7 mouse cellular contexts compared by ENCODE assay signal in genomic region chr7:100965079-100965478, GRCm38 (mm10). TPM values are rescaled to one million over a fixed set of nuclear protein-coding genes. Genes with fewer than 3 reads are reported as not detected.
DNase-seq lines count a peak whose midpoint lies in the region; ATAC-seq and TF ChIP-seq lines count a peak whose summit lies in the region.

No protein-coding gene starts in this region.

- peak; percentile 84 for TF ChIP-seq CTCF in left cerebral cortex, adult 2 months (IDR thresholded peaks at IDR 0.05)
- peak; percentile 57 to 79 (median 71) for TF ChIP-seq CTCF in MEL (IDR thresholded peaks at IDR 0.05 in 2 of 3, conservative IDR thresholded peaks at IDR 0.05 in 1 of 3; ENCODE audit: control insufficient read depth in 1 of 3, insufficient read depth in 1 of 3, low read depth in 2 of 3, low read length in 3 of 3, poor library complexity in 1 of 3, severe bottlenecking in 1 of 3)

- H3K4me1 ChIP-seq in MEL (ENCODE audit: control insufficient read depth in 1 of 2, insufficient read depth in 2 of 2, low read length in 2 of 2): no peaks in the 10 kb centered on the region
- H3K4me1 ChIP-seq in limb, embryonic 10.5 days: peaks cover 25% of the 10 kb centered on the region

- no peak overlapping the region for H3K27ac ChIP-seq in left cerebral cortex, adult 2 months
- no peak overlapping the region for H3K27ac ChIP-seq in MEL (ENCODE audit: control insufficient read depth, low read depth, low read length)
- no peak overlapping the region for H3K27ac ChIP-seq in limb, embryonic 10.5 days

- intact Hi-C loops in left cerebral cortex, adult 2 months (cut with DNase I): loop anchor here (1.0 to 2.0 kb wide), 2 partner anchors 22 to 58 kb away; no protein-coding TSS in a partner anchor
- intact Hi-C loops in left cerebral cortex, postnatal 14 days (cut with DNase I): no loop called here

- ATAC-seq in common myeloid progenitor, adult 5-6 weeks (replicated peaks; ENCODE audit: low read depth, poor library complexity, severe bottlenecking): peak; percentile 82

- TF ChIP-seq POLR2A in MEL (IDR thresholded peaks at IDR 0.05; ENCODE audit: control insufficient read depth in 1 of 2, insufficient read depth in 1 of 2, low read depth in 1 of 2, low read length in 2 of 2, poor library complexity in 1 of 2): no peak

- H3K79me2 ChIP-seq in MEL (ENCODE audit: control insufficient read depth, insufficient read depth, low read length, poor library complexity): no peaks in the 10 kb centered on the region

- no peak overlapping the region for H3K4me3 ChIP-seq in left cerebral cortex, adult 2 months
- H3K4me3 ChIP-seq in MEL (ENCODE audit: control insufficient read depth in 1 of 2, insufficient read depth in 1 of 2, low read depth in 2 of 2, low read length in 2 of 2): no peak overlapping the region
- H3K4me3 ChIP-seq in limb, embryonic 10.5 days: no peak overlapping the region

- no peaks in the 10 kb centered on the region for H3K36me3 ChIP-seq in MEL (ENCODE audit: control insufficient read depth in 1 of 2, insufficient read depth in 2 of 2, low read length in 2 of 2)
- no peaks in the 10 kb centered on the region for H3K36me3 ChIP-seq in limb, embryonic 10.5 days

- no peak for TF ChIP-seq EP300 in MEL (IDR thresholded peaks at IDR 0.05; ENCODE audit: low read depth in 1 of 2, low read length in 2 of 2)

- WGBS in limb, embryonic 10.5 days: 21% methylated on average over 4 of the region's 4 CpGs

- peak; percentile 11 for TF ChIP-seq RAD21 in MEL (IDR thresholded peaks at IDR 0.05; ENCODE audit: low read depth, low read length)

- no peak for DNase-seq in left cerebral cortex, adult 2 months (ENCODE audit: extremely low spot score in 1 of 2, low spot score in 2 of 2)
- DNase-seq in left cerebral cortex, postnatal 14 days (ENCODE audit: low spot score in 2 of 2): no peak
- DNase-seq in MEL (ENCODE audit: low read depth, low spot score): peak; percentile 32
- peak; percentile 49 for DNase-seq in limb, embryonic 10.5 days (ENCODE audit: low spot score)
- DNase-seq in retina, postnatal 7 days (ENCODE audit: low read depth, low spot score): peak; percentile 6
- no peak for DNase-seq in right cerebral cortex, postnatal 4 days

- peaks cover 0 to 3% of the 10 kb centered on the region in 2 experiments; a peak in 2 of 4 replicates for H3K27me3 ChIP-seq in MEL (ENCODE audit: control insufficient read depth in 1 of 2, insufficient read depth in 2 of 2, low read length in 2 of 2)
- H3K27me3 ChIP-seq in limb, embryonic 10.5 days (ENCODE audit: low read depth, poor library complexity, severe bottlenecking): peaks cover 3% of the 10 kb centered on the region; the same call in 1 of the 2 replicates

- no peaks in the 10 kb centered on the region for H3K9me3 ChIP-seq in MEL (replicated peaks; ENCODE audit: insufficient read depth, low read length)
- H3K9me3 ChIP-seq in limb, embryonic 10.5 days (replicated peaks): no peaks in the 10 kb centered on the region

- no peak overlapping the region for H3K9ac ChIP-seq in MEL (ENCODE audit: control insufficient read depth, low read depth, low read length, poor library complexity, severe bottlenecking)

TF ChIP-seq in MEL, 35 proteins besides CTCF, POLR2A, EP300 and RAD21:
- TF ChIP-seq SMC3 (IDR thresholded peaks at IDR 0.05; ENCODE audit: low read depth, low read length): peak; percentile 36
- no peak for TF ChIP-seq TBP (IDR thresholded peaks at IDR 0.05; ENCODE audit: low read depth, low read length)

RNA-seq across cellular contexts. Expression of gene P2ry6, which starts 9.4 kb away (rescaled TPM):
- 1 to 10 TPM; 2.3 to 4.0 TPM for total RNA-seq in left cerebral cortex, adult 2 months (2021)
- 1 to 10 TPM; 4.2 to 4.3 TPM for total RNA-seq in left cerebral cortex, postnatal 14 days (2021)
- not detected in 2 replicates for total RNA-seq in MEL (2012; rRNA removed)
- polyA plus RNA-seq in MEL (2012; ENCODE audit: insufficient read depth in 1 of 2, insufficient read length in 2 of 2, low read depth in 1 of 2, low replicate concordance in 2 of 2, missing spikeins in 1 of 2): not detected
- total RNA-seq in common myeloid progenitor, adult 5-6 weeks (2017): not detected in 2 replicates
- 1.1 and 1.6 TPM in 2 replicates for polyA plus RNA-seq in limb, embryonic 10.5 days (2016; fragmentation: Nextera tagmentation; extraction: Ambion mirVana)

RNA-seq across cellular contexts. Expression of gene Arhgef17, which starts 33.2 kb away (rescaled TPM):
- total RNA-seq in left cerebral cortex, adult 2 months (2021): 100 to 1,000 TPM; 134 to 142 TPM
- 10 to 100 TPM; 81.3 to 91.6 TPM for total RNA-seq in left cerebral cortex, postnatal 14 days (2021)
- under 0.01 TPM in 1 of 2 replicates, not detected in the other for total RNA-seq in MEL (2012; rRNA removed)
- polyA plus RNA-seq in MEL (2012; ENCODE audit: insufficient read depth in 1 of 2, insufficient read length in 2 of 2, low read depth in 1 of 2, low replicate concordance in 2 of 2, missing spikeins in 1 of 2): not detected
- total RNA-seq in common myeloid progenitor, adult 5-6 weeks (2017): 0.05 and 0.59 TPM in 2 replicates
- 9.6 and 11.0 TPM in 2 replicates for polyA plus RNA-seq in limb, embryonic 10.5 days (2016; fragmentation: Nextera tagmentation; extraction: Ambion mirVana)

RNA-seq across cellular contexts. Expression of gene P2ry2, which starts 47.6 kb away (rescaled TPM):
- total RNA-seq in left cerebral cortex, adult 2 months (2021): under 1 TPM; 0.68 to 0.82 TPM
- under 1 TPM; 0.55 to 0.92 TPM for total RNA-seq in left cerebral cortex, postnatal 14 days (2021)
- total RNA-seq in MEL (2012; rRNA removed): 0.10 and 0.23 TPM in 2 replicates
- under 1 TPM in 1 of 2 experiments, not detected in 1; 0.86 TPM for polyA plus RNA-seq in MEL (2012; ENCODE audit: insufficient read depth in 1 of 2, insufficient read length in 2 of 2, low read depth in 1 of 2, low replicate concordance in 2 of 2, missing spikeins in 1 of 2)
- total RNA-seq in common myeloid progenitor, adult 5-6 weeks (2017): 7.8 and 8.8 TPM in 2 replicates
- polyA plus RNA-seq in limb, embryonic 10.5 days (2016; fragmentation: Nextera tagmentation; extraction: Ambion mirVana): 0.49 and 0.51 TPM in 2 replicates

Comparison
In these comparisons a context has a peak if more than half of its experiments do, and no peak if none do; other contexts are left out.
1. DNase-seq: peak in MEL (single experiment), limb, embryonic 10.5 days (single experiment) and retina, postnatal 7 days (single experiment); none in left cerebral cortex, adult 2 months (0 of 2), left cerebral cortex, postnatal 14 days (0 of 2) and right cerebral cortex, postnatal 4 days (single experiment).
2. RNA of gene Arhgef17, which starts 33.2 kb away (total RNA-seq): 134 to 142 TPM in left cerebral cortex, adult 2 months and 81.3 to 91.6 TPM in left cerebral cortex, postnatal 14 days; 0.05 to 0.59 TPM in common myeloid progenitor, adult 5-6 weeks and under 0.01 TPM in MEL; every median in the first group is over 10 times any median in the second.